Mouse (Mus musculus) Patski (cell line): ENCODE data around the gene Polq. TPM values are rescaled to one million over a fixed set of nuclear protein-coding genes. Genes with fewer than 3 reads are reported as not detected.

Source experiments
- ATAC-seq: fragments of 100-300 bp; one replicate; pipeline ENCODE4 v1.8.0; 2021
- CTCF ChIA-PET: fragments of 350-600 bp; sonication (Branson Sonifier 250); formaldehyde crosslinking; loops from one replicate; lab custom pipeline; 2022; ENCODE audit warnings: inconsistent platforms; lab: Charles Lee
- POLR2A ChIA-PET: fragments of 350-600 bp; sonication (Branson Sonifier 250); formaldehyde crosslinking; loops from one replicate; lab custom pipeline; 2022; ENCODE audit warnings: antibody characterized with exemption, inconsistent platforms; lab: Charles Lee
- DNase-seq: peaks from one replicate; pipeline ENCODE4 v3.0.0-alpha.2; 2011; ENCODE audit warnings: low read depth, low spot score
- H3K27me3 ChIP-seq: fragments of 371-371 bp; one replicate; pipeline ENCODE4 v1.5.1; 2021
- CTCF ChIP-seq: fragments of 100-300 bp; IDR thresholded peaks from one replicate; pipeline ENCODE4 v1.5.1; 2021
- in situ Hi-C: fragments of 300-500 bp; cut with MboI; formaldehyde crosslinking; loops from 3 replicates; pipeline ENCODE4 v1.11.1; 2018; ENCODE audit warnings: low pct_unique_long_range_greater_than_20kb, mixed read lengths
- polyA plus RNA-seq: library from polyadenylated mRNA; unstranded; gene quantifications from one replicate; pipeline ENCODE4 v1.2.3, GENCODE M21; 2021

The Polq gene
- polyA plus RNA-seq, 1 experiment from 2014 or later, result 3.8 TPM

DNA sequence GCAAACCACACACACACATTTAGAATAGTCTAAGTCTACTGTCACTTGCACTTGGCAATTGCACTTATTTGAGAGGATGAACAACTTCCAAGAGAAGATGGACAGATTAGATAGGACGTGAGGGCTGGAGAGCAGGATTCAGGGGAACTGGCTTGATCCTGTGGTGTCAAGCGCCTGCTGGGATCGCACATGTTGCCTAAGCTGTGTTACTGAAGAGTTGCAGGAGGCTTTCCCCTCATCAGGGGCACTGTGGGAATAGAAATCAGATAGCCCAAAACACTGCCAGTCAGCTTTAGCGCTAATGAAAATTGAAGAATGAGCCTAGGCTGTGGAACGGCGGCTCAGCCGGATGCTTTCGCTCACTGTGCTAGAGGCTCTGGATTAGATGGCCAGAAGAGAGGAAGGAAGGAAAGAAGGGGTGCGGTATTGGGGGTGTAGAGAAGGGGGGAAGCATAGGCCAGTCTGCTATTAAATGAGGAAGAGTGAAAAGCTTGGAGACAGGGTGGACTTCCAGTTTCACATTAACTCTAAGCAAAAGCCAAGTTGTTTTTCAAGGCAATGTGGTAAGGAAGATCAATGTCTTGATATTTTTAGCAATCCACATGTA, 12.1 kb upstream of the Polq start:
- in situ Hi-C loops, result loop anchor here (10.0 kb wide), 2 partner anchors 115 to 275 kb away; no protein-coding TSS in a partner anchor
- CTCF ChIA-PET, result interaction anchor here (2.1 kb wide), 1 partner anchor 9 kb away, joined by 5 read pairs; no protein-coding TSS in a partner anchor
- H3K27me3 ChIP-seq, result peaks cover 14% of the 10 kb centered on the region
- ATAC-seq (no peak), DNase-seq (no peak)
- no peak for TF ChIP-seq CTCF
- POLR2A ChIA-PET, result no interaction called here

DNA sequence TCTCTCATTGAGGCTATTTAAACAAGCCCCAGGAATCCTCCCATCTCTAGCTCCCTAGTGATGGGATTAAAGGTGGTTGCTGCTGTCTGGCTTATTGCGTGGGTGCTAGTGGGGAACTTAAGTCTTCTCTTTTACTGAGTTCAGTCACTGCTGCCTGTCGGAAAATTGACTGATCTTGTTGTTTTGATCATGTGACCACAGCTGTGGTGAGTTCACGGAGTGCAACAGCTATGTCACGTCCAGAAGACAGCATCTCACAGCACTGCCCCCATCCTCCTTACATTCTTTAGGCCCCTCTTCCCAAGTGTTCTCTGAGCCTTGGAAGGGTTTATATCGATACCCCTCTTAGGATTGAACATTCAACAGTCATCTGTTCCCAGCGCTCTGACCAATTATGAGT, 2.3 kb upstream of the Polq start:
- DNase-seq (no peak), ATAC-seq (no peak)
- in situ Hi-C loops, result loop anchor here (25.0 kb wide), 2 partner anchors 547 to 922 kb away; partner anchors contain the start of gene Stfa3
- ChIA-PET CTCF (interaction anchor here (0.7 to 2.9 kb wide), 7 partner anchors 10 to 130 kb away, joined by 3 to 9 read pairs (median 4); no protein-coding TSS in a partner anchor), POLR2A (no interaction called here)
- H3K27me3 ChIP-seq, result peaks cover 7% of the 10 kb centered on the region
- no peak for TF ChIP-seq CTCF

DNA sequence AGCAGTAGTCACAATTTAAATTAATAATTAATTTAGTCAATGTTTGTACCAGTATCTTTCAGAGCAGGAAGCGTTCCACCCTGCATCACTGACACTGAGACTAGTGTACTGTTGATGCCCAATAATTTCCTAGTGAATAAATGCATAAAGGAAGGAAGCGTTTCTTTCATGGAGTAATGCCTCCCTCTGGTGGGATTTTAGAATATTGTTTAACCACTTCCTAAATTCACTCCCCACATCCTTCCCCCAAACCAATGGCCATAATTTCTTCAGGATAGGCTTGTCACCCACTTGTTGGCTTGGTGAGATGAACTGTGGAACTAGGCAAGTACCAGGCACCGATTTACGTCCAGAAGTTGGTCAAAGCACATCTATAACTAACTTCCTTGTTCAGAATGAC, 1.2 kb upstream of the Polq start:
- peak; percentile 58 for TF ChIP-seq CTCF
- ChIA-PET POLR2A (no interaction called here), CTCF (interaction anchor here (0.9 to 2.9 kb wide), 2 partner anchors 13 to 91 kb away, joined by 4 to 9 read pairs; no protein-coding TSS in a partner anchor)
- peak; percentile 31 for DNase-seq
- peak; percentile 70 for ATAC-seq
- H3K27me3 ChIP-seq, result peaks cover 7% of the 10 kb centered on the region
- in situ Hi-C loops, result loop anchor here (25.0 kb wide), 2 partner anchors 548 to 923 kb away; partner anchors contain the start of gene Stfa3

DNA sequence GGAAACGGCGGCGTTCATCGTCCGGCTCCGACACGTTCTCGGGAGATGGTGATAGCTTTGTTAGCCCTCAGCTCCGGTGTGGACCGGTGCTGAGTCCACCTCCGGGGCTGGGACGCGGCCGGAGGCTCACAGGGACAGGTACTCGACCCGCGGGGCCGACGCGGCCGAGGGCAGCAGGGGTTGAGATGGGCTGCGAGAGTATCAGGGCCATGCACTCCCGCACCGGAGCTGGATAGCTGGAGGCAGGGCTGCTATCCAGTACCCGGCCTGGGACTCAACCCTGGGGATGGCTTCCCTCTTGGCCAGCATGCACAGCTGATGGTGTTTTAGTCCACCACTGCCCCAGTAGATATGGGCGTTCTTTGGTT, 320 bp downstream of the Polq start:
- peak; percentile 7 for ATAC-seq
- in situ Hi-C loops, result loop anchor here (25.0 kb wide), 2 partner anchors 550 to 925 kb away; partner anchors contain the start of gene Stfa3
- CTCF ChIA-PET, result no interaction called here

DNA sequence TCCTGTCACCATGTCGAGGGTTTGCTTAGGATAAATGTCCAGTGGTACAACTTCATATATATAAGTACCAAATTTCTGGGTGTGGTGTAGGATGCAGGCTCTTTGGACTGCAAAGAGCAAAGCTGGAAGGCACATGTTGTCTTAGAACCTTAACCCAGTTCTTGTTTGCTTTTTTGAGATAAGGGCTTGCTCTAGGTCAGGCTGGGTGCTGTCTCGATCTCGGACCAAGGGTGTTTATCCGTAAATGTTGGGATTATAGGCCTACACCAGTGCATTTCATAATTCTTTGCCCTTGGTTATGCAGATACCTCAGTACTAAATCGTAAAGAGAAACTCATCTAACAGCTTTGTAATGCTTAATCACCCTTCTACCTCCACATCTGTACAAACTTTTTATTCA, 750 bp downstream of the Polq start:
- no peak for TF ChIP-seq CTCF
- DNase-seq (no peak), ATAC-seq (no peak)
- in situ Hi-C loops, result loop anchor here (25.0 kb wide), 2 partner anchors 550 to 925 kb away; partner anchors contain the start of gene Stfa3
- ChIA-PET CTCF (no interaction called here), POLR2A (interaction anchor here (0.8 kb wide), 1 partner anchor 95 kb away, joined by 3 read pairs; no protein-coding TSS in a partner anchor)
- H3K27me3 ChIP-seq, result no peaks in the 10 kb centered on the region

More for the DNA sequence above, 320 bp downstream of the Polq start:
- POLR2A ChIA-PET, result no interaction called here
- no peak for DNase-seq
- TF ChIP-seq CTCF, result no peak
- H3K27me3 ChIP-seq, result no peaks in the 10 kb centered on the region

DNA sequence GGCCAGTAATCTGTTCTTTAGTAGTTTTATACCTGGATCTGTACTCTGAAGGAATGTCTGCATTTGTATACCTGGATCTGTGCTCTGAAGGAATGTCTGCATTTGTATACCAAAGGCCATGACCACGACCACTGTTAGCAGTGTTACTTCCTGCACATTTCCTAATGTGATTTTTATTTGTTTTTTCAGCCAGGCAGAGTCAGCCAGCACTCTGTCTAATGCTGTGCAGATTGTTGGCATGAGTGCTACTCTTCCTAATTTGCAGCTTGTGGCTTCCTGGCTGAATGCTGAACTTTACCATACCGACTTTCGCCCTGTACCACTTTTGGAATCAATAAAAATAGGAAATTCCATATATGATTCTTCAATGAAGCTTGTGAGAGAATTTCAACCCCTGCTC, 16.0 kb downstream of the Polq start:
- ChIA-PET POLR2A (no interaction called here), CTCF (no interaction called here)
- no peak for ATAC-seq
- no peak for DNase-seq
- H3K27me3 ChIP-seq, result no peaks in the 10 kb centered on the region
- no peak for TF ChIP-seq CTCF
- in situ Hi-C loops, result no loop called here

DNA sequence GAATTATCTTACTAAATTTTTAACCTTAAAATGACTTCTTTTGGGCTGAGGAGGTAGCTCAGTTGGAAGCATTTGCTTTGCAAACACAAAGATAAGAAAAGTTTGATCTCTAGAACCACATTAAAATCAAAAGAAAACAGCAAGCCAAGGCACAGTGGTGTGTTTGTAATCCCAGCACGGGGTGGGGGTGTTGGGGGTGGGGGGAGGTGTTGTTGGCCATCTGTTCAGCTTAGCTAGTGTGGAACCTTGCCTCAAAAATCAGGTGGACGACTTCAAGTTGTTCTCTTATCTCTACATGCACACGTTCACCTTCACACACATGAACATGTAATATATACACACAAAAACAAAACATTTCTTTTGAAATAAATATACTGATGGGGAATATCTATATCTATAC, 20.4 kb downstream of the Polq start:
- H3K27me3 ChIP-seq, result no peaks in the 10 kb centered on the region
- no peak for ATAC-seq
- no peak for TF ChIP-seq CTCF
- in situ Hi-C loops, result no loop called here
- ChIA-PET POLR2A (no interaction called here), CTCF (no interaction called here)
- DNase-seq, result no peak

DNA sequence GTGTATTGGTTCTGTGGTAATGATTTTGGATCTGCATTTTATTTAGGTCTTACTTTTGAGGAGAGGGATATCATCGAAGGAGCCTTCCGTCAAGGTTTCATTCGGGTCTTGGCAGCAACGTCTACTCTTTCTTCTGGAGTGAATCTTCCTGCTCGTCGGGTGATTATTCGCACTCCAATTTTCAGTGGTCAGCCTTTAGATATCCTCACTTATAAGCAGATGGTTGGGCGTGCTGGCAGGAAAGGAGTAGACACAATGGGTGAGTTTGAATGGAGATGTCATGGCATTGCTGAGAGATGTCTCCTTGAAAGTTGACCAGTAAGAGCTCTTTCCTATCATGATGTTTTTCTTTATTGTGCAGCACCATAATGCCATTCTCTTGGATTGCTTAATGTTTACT, 23.2 kb downstream of the Polq start:
- no peaks in the 10 kb centered on the region for H3K27me3 ChIP-seq
- no peak for TF ChIP-seq CTCF
- in situ Hi-C loops, result no loop called here
- ChIA-PET POLR2A (no interaction called here), CTCF (interaction anchor here (1.4 to 1.7 kb wide), 2 partner anchors 10 to 11 kb away, joined by 3 to 4 read pairs; no protein-coding TSS in a partner anchor)
- no peak for ATAC-seq
- no peak for DNase-seq

DNA sequence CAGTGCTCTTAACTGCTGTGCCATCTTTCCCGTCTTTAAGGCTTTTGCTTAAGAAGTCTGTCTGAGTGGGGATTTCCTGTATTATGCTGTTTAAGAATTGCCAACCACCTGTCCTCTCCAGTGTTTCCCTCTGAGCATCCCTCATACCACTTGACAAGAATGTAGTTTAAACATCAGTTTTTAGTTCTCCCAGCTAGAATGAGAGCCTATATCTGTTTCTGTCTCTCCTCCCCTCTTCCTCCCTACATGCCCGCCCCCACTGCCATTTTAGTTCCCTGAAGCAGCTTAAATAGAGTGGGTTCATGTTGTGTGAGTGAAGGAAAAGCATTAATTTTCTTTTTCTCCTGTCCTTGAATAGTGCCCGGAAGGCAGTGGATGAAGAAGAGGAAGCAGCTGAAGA, 48.0 kb downstream of the Polq start:
- DNase-seq, result no peak
- POLR2A ChIA-PET, result no interaction called here
- in situ Hi-C loops, result no loop called here
- TF ChIP-seq CTCF, result no peak
- ATAC-seq, result no peak
- H3K27me3 ChIP-seq, result no peaks in the 10 kb centered on the region
- CTCF ChIA-PET, result interaction anchor here (1.6 kb wide), 1 partner anchor 10 kb away, joined by 3 read pairs; no protein-coding TSS in a partner anchor

DNA sequence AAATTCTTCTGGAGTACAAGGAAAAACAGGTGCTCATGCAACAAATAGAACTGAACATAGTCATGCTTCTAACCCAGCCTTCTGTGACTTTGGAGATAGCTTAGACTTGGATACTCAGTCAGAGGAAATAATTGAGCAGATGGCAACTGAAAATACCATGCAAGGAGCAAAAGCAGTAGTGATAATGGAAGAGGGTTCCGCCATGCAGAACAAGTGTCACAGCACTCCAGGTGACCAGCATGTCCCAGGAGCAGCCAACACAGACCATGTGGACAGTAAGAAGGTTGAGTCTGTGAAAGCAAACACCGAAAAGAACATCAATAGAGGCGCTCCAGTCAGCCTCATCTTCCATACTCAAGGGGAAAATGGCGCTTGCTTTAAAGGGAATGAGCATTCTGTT, 49.7 kb downstream of the Polq start:
- no peak for TF ChIP-seq CTCF
- ChIA-PET POLR2A (no interaction called here), CTCF (no interaction called here)
- ATAC-seq, result no peak
- H3K27me3 ChIP-seq, result no peaks in the 10 kb centered on the region
- DNase-seq, result no peak
- in situ Hi-C loops, result no loop called here

DNA sequence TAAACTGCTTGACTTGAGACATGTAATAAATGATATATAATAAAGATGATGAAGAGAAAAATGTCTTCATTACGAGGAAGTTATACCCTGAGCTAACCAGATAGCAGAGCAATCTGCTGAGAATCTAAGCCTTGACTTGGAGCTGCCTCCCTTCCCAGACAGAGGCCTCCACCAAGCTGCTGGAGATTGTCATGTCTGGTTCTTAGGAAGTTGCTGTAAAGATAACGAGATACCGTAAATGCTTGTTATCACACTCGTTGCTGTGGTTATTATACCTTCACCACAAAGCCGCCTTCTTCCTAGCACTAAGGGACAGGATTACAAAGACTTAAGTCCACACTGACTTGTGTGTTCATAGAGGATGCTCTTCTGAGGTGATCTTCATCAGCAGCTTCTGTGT, 60.8 kb downstream of the Polq start:
- no peak for TF ChIP-seq CTCF
- DNase-seq (no peak), ATAC-seq (no peak)
- H3K27me3 ChIP-seq, result no peaks in the 10 kb centered on the region
- ChIA-PET POLR2A (no interaction called here), CTCF (interaction anchor here (2.8 kb wide), 1 partner anchor 15 kb away, joined by 11 read pairs; no protein-coding TSS in a partner anchor)
- in situ Hi-C loops, result no loop called here
